Mouse (Mus musculus): Measurements from ENCODE around the gene Dclk1.

GRCm38 (mm10) chr3:55528012-55528411 is 285.8 kb downstream of the Dclk1 start:
- TF ChIP-seq CTCF (conservative IDR thresholded peaks at IDR 0.05; ENCODE audit: insufficient read depth, insufficient read length, low read depth, low read length) (no peak), POLR2A (IDR thresholded peaks at IDR 0.05; ENCODE audit: low read depth, low read length) (no peak)

Data from kidney, adult 2 months (tissue).